Mouse (Mus musculus) lung, embryonic 16.5 days (tissue): ENCODE results near the gene C3ar1. TPM values are rescaled to one million over a fixed set of nuclear protein-coding genes. Genes with fewer than 3 reads are reported as not detected.
A peak's percentile ranks its signal among the peaks of the same experiment; 100 is the strongest.

ENCODE experiments used
- ATAC-seq: fragments of 200-750 bp; cut with Nextera tagmentation; 2 replicates; pipeline ENCODE4 v1.8.0; 2017; ENCODE audit warnings: low read depth, mild to moderate bottlenecking, moderate library complexity
- H3K27ac ChIP-seq: fragments of 300-500 bp; sonication (generic); 2 replicates; pipeline ENCODE4 v1.5.1; 2014; ENCODE audit warnings: mild to moderate bottlenecking, control low read depth, low read length
- H3K27me3 ChIP-seq: fragments of 300-500 bp; sonication (generic); 2 replicates; pipeline ENCODE4 v1.6.1; 2014; ENCODE audit warnings: low read depth, low read length, mixed read lengths; ENCODE audit not compliant: control insufficient read depth, insufficient read depth
- H3K36me3 ChIP-seq: fragments of 300-500 bp; sonication (generic); 2 replicates; pipeline ENCODE4 v1.6.1; 2014; ENCODE audit warnings: low read length; ENCODE audit not compliant: control insufficient read depth, insufficient read depth
- H3K4me1 ChIP-seq: fragments of 300-500 bp; sonication (generic); replicated peaks from 2 replicates; pipeline ENCODE4 v1.6.1; 2014; ENCODE audit warnings: low read length, mixed read lengths; ENCODE audit not compliant: control insufficient read depth, insufficient read depth
- H3K4me2 ChIP-seq: fragments of 300-500 bp; sonication (generic); 2 replicates; pipeline ENCODE4 v1.6.1; 2014; ENCODE audit warnings: low read depth, low read length, control low read depth
- H3K4me3 ChIP-seq: fragments of 300-500 bp; sonication (generic); 2 replicates; pipeline ENCODE4 v1.5.1; 2014; ENCODE audit warnings: mild to moderate bottlenecking, low read length, control low read depth
- H3K9ac ChIP-seq: fragments of 300-500 bp; sonication (generic); 2 replicates; pipeline ENCODE4 v1.6.1; 2014; ENCODE audit warnings: low read length, control low read depth
- H3K9me3 ChIP-seq: fragments of 300-500 bp; sonication (generic); 2 replicates; pipeline ENCODE4 v1.6.1; 2016; ENCODE audit warnings: low read length; ENCODE audit not compliant: control insufficient read depth
- WGBS: fragments of 180-500 bp; shearing (Covaris S2); extraction: QIAGEN DNeasy Blood & Tissue Kit; methylation state at CpG from one replicate; pipeline ENCODE4 v1.1.7; 2014; 5-methylcytosine and 5-hydroxymethylcytosine counted together
- polyA plus RNA-seq: library from polyadenylated mRNA; unstranded; fragments of >200 nt; fragmentation: Nextera tagmentation; extraction: Ambion mirVana; gene quantifications from 2 replicates; pipeline ENCODE4 v1.2.1, GENCODE M21; 2015

The C3ar1 gene
- polyA plus RNA-seq, 1 experiment from 2014 or later = 3.4 TPM

DNA sequence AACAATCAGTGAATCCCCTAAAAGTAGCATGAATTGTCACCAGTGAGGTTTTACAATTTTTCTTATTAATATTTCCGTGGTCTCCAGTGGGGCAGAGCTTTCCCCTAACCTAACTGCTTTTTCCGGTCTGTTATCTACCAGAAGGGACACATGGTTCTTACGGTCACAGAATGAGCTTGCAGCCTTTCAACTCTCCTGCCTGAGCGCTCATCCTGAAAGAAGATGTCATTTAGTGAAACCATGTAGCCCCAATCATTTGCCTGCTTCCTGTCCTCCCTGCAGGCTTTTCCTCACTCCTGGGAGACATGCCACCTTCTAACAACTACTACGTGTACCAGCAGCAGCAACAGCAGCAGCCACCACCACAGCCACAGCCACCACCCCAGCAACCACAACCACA lies 18.4 kb downstream of the C3ar1 start:
- Histone ChIP-seq H3K9ac (no peak overlapping the region), H3K4me3 (no peak overlapping the region), H3K36me3 (peaks cover 66% of the 10 kb centered on the region), H3K4me2 (no peak overlapping the region), H3K9me3 (peaks cover 3% of the 10 kb centered on the region; the same call in 1 of the 2 replicates), H3K27ac (no peak overlapping the region), H3K27me3 (no peaks in the 10 kb centered on the region), H3K4me1 (no peaks in the 10 kb centered on the region)
- WGBS = 87% methylated on average over 5 of the region's 5 CpGs
- ATAC-seq = no peak

DNA sequence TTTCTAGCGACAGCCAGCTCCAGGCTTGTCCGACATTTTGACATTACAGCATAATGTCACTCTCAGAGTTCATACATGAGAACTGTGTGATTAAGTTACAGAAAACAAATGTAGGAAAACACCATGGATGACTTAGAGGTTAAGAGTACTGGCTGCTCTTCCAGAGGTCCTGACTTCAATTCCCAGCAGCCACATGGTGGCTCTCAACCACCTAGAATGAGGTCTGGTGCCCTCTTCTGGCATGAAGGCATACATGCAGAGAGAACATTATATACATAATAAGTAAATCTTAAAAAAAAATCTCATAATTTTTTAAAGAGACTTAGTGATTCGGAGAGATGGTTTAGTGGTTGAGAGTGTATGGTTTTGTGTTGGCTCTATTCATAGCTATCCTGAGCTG lies 19.0 kb downstream of the C3ar1 start:
- Histone ChIP-seq H3K36me3 (peaks cover 66% of the 10 kb centered on the region), H3K27ac (no peak overlapping the region), H3K9me3 (peaks cover 3% of the 10 kb centered on the region; the same call in 1 of the 2 replicates), H3K4me3 (no peak overlapping the region), H3K27me3 (no peaks in the 10 kb centered on the region), H3K9ac (no peak overlapping the region), H3K4me2 (no peak overlapping the region), H3K4me1 (no peaks in the 10 kb centered on the region)
- ATAC-seq = no peak
- 95% methylated on average over 3 of the region's 3 CpGs for WGBS

DNA sequence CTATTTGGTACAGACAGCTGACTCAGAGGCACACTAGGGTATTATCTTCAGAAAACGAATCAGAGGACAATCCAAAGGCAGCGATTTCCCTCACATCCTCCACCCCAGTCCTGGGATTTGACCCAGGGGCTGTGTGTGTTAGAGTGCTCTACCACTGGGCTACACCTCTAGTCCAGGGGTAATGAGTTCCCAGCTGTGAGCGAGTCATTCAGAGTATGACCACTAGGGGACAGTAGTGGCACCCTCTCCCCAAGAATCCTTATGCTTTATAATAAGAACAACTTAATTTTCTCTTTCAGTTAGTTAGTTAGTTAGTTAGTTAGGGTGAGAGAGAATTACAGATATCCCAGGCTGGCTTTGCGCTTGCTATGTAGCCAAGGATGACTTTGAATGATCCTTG lies 21.6 kb downstream of the C3ar1 start:
- no peak overlapping the region for H3K4me2 ChIP-seq
- H3K27me3 ChIP-seq = no peaks in the 10 kb centered on the region
- H3K27ac ChIP-seq = no peak overlapping the region
- ATAC-seq = no peak
- no peak overlapping the region for H3K4me3 ChIP-seq
- 64% methylated on average over 4 of the region's 4 CpGs for WGBS
- no peaks in the 10 kb centered on the region for H3K4me1 ChIP-seq
- no peak overlapping the region for H3K9ac ChIP-seq
- peaks cover 3% of the 10 kb centered on the region; the same call in 1 of the 2 replicates for H3K9me3 ChIP-seq
- H3K36me3 ChIP-seq = peaks cover 49% of the 10 kb centered on the region

DNA sequence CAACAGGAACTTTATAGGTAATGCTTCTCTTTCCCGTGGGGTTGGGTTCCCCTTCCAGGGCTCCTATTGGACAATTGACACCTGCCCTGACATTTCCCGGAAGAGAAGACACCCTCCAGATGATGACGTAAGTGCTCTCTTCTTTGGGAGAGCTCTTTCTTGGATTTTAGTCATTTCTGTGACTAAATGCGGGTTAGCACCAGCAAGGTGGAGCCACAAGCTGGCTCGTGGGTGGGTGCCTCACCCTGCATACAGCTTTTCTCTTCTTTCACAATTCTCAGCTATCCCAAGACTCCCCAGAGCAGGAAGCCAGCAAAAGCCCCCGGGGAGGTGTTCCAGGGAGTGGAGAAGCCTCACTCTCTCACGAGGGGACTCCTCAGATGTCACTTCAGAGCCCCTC lies 23.1 kb downstream of the C3ar1 start:
- Histone ChIP-seq H3K4me3 (no peak overlapping the region), H3K4me1 (no peaks in the 10 kb centered on the region), H3K9ac (no peak overlapping the region), H3K27ac (no peak overlapping the region), H3K36me3 (peaks cover 44% of the 10 kb centered on the region), H3K4me2 (no peak overlapping the region), H3K27me3 (no peaks in the 10 kb centered on the region), H3K9me3 (peaks cover 3% of the 10 kb centered on the region; the same call in 1 of the 2 replicates)
- ATAC-seq = no peak
- WGBS = 77% methylated on average over 7 of the region's 7 CpGs

DNA sequence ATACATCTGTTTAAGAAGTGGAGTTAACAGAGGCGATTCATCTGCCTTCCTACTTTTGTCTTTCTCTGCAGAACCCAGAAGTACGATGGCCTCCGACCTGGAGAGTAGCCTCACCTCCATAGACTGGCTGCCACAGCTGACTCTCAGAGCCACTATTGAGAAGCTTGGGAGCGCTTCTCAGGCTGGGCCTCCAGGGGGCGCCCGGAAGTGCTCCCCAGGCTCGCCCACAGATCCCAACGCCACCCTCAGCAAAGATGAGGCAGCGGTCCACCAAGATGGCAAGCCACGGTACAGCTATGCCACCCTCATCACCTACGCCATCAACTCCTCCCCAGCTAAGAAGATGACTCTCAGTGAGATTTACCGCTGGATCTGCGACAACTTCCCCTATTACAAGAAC lies 27.9 kb downstream of the C3ar1 start:
- ATAC-seq = no peak
- Histone ChIP-seq H3K9ac (no peak overlapping the region), H3K4me3 (no peak overlapping the region), H3K27me3 (no peaks in the 10 kb centered on the region), H3K4me2 (no peak overlapping the region), H3K36me3 (peaks cover 13% of the 10 kb centered on the region), H3K4me1 (peaks cover 32% of the 10 kb centered on the region), H3K27ac (no peak overlapping the region), H3K9me3 (no peaks in the 10 kb centered on the region)
- 51% methylated on average over 13 of the region's 13 CpGs for WGBS

DNA sequence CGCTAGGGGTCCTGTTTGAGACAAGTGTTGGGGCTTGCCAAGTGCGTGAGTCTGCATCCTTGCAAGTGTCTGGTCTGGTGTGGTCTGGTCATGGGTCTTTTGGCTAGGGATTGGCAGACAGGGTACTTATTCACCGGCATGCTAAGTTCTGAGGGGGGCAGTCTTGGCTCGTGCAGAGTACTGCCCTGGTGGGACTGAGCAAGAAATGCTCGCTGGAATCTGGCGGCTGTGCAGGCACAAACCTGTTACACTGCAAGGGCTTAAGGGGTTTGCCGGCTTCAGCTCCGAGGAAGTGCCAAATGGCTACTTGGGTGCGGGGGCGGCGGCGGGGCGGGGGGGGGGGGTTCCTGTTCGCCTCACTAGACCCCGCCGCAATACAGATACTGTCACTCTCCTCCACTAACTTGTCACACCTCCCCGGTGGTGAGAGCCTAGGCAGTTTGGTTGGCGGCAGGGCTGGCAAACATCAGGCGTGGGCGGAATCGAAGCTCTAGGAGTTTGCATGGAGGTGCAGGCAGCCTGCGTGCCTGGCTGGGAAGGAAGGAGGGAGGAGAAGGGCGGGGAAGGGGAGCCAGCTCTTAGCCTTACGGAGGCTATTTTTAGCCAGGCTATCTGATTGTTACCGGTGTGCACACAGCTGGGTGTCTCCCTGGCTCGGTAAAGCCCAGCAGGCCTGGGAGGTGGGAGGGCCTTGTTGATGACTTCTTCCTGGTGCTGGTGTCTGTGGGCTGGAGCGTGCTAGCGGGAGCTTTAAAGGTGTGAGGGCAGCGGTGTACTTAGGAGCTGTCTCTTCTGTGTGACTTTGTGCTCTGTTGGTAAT lies 29.8 kb downstream of the C3ar1 start:
- peak; percentile 89 for ATAC-seq
- Histone ChIP-seq H3K27ac (peak overlapping the region; percentile 78), H3K27me3 (no peaks in the 10 kb centered on the region), H3K4me2 (peak overlapping the region; percentile 79), H3K4me3 (peak overlapping the region; percentile 48), H3K9ac (peak overlapping the region; percentile 61), H3K4me1 (peaks cover 36% of the 10 kb centered on the region), H3K9me3 (no peaks in the 10 kb centered on the region), H3K36me3 (peaks cover 12% of the 10 kb centered on the region)
- under 1% methylated on average over 28 of the region's 29 CpGs for WGBS

DNA sequence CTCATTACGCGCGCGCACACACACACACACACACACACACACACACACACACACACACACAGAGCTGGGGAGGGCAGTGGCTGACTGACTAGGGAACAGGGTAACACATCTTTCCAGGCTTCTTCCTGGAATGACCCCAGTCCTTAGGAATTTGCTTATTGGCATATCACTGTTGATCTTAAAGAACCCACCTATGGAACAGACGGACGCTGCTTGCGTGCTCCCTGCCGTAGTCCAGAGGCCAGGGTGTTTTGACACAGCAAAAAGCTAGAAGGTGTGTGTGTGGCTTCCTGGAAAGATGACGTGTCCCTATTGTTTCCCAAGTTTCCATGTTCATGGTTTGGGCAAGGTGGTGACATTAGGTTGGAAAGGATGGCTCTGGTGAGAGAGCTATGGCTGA lies 30.8 kb downstream of the C3ar1 start:
- Histone ChIP-seq H3K4me1 (peaks cover 43% of the 10 kb centered on the region), H3K9ac (no peak overlapping the region), H3K4me2 (no peak overlapping the region), H3K4me3 (no peak overlapping the region), H3K27ac (no peak overlapping the region), H3K27me3 (no peaks in the 10 kb centered on the region), H3K36me3 (peaks cover 10% of the 10 kb centered on the region), H3K9me3 (no peaks in the 10 kb centered on the region)
- 80% methylated on average over 9 of the region's 9 CpGs for WGBS
- no peak for ATAC-seq

DNA sequence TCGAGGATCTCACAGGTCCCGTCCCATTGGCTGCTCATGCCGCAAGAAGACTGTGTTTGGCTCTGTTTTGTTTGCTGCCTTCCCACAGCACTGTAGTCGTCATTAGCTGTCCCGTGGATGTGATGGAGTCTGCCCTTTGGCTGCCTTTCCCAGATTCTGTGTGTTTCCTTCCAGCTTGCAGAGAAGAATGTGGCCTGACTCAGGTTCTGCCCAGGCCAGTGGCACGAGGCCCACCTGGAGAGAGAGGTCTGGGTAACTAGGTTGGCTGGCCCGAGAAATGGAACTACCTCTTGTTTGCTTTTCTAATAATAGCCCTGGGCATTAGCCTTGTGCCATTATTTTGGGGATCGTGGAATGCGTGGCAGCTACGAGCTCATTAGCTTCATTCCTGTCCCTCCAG lies 31.9 kb downstream of the C3ar1 start:
- H3K27ac ChIP-seq = peak overlapping the region; percentile 38
- no peak for ATAC-seq
- H3K27me3 ChIP-seq = no peaks in the 10 kb centered on the region
- no peak overlapping the region for H3K4me2 ChIP-seq
- peaks cover 43% of the 10 kb centered on the region for H3K4me1 ChIP-seq
- H3K36me3 ChIP-seq = peaks cover 7% of the 10 kb centered on the region
- 52% methylated on average over 10 of the region's 10 CpGs for WGBS
- 0 out of 2 replicates have a peak overlapping the region, but pooled peaks have one; percentile 35 for H3K9ac ChIP-seq
- H3K9me3 ChIP-seq = no peaks in the 10 kb centered on the region
- no peak overlapping the region for H3K4me3 ChIP-seq

DNA sequence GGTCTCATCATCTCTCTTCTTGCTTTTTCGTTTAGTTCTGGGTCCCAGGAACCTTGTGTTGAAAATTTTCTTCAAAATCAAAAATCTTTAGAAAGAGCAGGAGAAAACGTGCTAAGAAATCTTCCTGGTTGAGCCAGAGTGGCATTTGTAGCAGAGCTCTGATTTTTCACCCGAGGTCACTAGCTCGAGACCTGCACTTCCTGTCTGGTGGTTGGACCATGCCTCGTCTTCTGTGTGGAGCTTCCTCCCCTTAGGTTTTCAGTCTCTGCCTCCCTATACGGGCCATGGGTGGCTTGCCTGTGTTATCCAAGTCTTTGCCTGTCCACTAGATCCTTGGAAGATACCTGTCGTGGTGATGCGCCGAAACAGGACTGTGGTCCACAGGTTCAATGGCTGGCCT lies 34.1 kb downstream of the C3ar1 start:
- H3K27me3 ChIP-seq = no peaks in the 10 kb centered on the region
- no peaks in the 10 kb centered on the region for H3K36me3 ChIP-seq
- no peak overlapping the region for H3K4me2 ChIP-seq
- H3K27ac ChIP-seq = no peak overlapping the region
- H3K9ac ChIP-seq = no peak overlapping the region
- ATAC-seq = no peak
- 59% methylated on average over 9 of the region's 9 CpGs for WGBS
- no peak overlapping the region for H3K4me3 ChIP-seq
- H3K4me1 ChIP-seq = peaks cover 45% of the 10 kb centered on the region
- H3K9me3 ChIP-seq = no peaks in the 10 kb centered on the region
